Mouse (Mus musculus) R1 (cell line): ENCODE measurements around the gene Snx33.

Experiments
- DNase-seq: peaks from one replicate; pipeline ENCODE4 v3.0.0-alpha.2; 2018; ENCODE audit warnings: low read depth, low spot score

Gene Snx33

GRCm38 (mm10) chr9:56890522-56891250 is 37.5 kb downstream of the Snx33 start:
- DNase-seq = no peak

- peak; percentile 90 for DNase-seq
Measured at GRCm38 (mm10) chr9:56889817-56890216, 38.4 kb downstream of the Snx33 start.

DNA sequence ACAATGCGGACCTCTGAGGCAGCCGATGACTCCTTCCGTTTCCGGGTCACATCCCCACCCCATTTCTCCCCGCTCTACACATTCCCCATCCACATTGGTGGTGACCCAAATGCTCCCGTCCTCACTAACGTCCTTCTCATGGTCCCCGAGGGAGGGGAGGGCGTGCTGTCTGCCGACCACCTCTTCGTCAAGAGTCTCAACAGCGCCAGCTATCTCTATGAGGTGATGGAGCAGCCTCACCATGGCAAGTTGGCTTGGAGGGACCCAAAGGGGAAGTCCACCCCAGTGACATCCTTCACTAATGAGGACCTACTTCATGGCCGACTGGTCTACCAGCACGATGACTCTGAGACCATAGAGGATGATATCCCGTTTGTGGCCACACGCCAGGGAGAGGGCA is 40.6 kb downstream of the Snx33 start:
- no peak for DNase-seq

DNA sequence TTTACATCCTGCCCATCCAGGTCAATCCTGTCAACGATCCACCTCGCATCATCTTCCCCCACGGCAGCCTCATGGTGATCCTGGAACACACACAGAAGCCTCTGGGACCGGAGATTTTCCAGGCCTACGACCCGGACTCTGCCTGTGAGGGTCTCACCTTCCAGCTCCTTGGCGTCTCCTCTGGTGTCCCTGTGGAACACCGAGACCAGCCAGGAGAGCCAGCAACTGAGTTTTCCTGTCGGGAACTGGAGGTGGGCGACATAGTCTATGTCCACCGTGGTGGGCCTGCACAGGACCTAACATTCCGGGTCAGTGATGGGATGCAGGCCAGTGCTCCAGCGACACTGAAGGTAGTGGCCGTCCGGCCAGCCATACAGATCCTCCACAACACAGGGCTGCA is 41.6 kb downstream of the Snx33 start:
- DNase-seq = no peak

DNA sequence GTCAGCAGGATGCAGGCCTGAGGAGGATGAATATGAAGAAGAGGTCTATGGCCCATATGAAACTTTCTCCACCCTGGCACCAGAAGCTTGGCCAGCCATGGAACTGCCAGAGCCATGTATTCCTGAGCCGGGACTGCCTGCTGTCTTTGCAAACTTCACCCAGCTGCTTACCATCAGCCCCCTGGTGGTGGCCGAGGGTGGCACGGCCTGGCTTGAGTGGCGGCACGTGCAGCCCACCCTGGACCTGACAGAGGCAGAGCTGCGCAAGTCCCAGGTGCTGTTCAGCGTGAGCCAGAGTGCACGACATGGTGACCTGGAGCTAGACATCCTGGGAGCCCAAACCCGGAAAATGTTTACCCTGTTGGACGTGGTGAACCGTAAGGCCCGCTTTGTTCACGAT is 42.1 kb downstream of the Snx33 start:
- peak; percentile 51 for DNase-seq

GRCm38 (mm10) chr9:56884328-56884727 is 43.8 kb downstream of the Snx33 start:
- DNase-seq = no peak

DNA sequence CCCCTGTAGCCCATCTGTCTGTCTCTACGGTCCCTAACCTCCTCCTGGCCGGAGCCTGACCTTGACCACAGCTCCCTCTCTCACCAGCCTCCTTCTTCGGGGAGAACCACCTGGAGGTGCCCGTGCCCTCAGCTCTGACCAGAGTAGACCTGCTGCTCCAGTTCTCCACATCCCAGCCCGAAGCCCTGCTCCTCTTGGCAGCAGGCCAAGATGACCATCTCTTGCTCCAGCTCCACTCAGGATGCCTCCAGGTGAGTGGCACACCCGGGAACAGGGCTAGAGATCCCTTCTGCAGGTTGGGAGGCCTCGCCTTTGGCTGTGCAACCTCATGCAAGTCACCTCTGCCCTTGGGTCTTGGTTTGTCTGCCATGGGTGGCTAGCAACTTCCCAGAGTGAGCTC is 44.7 kb downstream of the Snx33 start:
- DNase-seq = no peak

GRCm38 (mm10) chr9:56882818-56883217 is 45.4 kb downstream of the Snx33 start:
- DNase-seq = no peak

DNA sequence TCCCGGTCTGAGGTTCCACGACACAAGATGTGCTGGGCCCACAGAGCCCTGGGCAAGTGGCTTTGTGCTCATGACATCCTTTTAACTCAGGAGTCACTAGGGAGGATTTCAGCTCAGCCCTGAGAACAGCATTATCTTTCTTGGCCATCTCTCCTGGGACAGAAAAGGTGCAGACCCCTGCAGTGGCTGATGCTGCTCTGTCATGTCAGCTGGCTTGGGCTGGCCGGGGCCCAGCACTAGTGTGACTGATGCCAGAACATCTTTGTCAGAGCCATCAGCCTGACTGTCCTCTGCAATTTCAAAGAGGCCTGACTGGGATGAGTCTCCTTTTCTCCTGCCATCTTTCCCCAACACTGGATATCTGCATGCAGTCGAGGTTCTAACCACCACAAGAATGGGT is 45.9 kb downstream of the Snx33 start:
- no peak for DNase-seq

DNA sequence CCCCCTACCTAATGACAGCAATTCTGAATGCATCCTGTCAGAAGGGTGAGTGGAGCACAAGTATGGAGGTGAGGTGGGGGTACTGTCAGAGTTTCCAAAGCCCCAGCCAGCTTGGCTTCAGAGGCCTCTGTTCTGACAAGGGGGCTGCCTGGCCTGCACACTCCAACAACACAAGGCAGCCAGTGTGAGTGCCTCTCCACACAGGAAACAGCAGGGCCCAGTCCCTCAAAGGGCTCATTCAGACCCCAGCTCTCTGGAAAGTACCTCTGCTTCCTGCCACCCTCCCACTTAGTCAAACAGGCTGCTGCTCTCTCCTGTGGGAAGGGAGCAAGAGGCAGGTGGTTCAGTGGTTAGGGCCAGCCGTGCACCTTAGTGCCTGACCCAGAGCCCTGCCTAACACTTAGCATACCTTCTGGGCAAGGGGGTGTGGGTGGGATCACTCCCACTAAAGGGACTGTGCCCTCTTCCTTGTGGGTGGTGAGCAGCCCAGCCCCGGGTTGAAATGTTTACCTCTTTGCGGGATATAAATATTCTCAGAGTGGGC is 46.6 kb downstream of the Snx33 start:
- no peak for DNase-seq

DNA sequence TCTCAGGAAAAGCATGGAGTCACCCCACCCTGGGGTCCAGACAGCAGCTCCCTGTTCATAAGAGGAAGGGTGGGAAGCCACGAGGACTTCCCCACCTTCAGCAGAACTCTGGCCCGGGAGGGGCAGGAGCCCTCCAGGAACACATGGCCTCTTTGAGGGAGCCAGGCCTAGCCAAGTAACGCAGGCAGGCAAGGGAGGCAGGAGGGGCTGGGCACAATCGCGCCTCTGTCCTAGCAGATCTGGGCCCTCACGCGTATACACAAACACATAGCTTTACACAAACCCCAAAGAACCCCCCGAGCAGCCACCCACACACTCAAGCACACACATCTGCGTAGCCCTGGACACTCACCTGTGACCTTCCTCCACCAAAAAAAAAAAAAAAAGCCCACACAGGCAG is 47.4 kb downstream of the Snx33 start:
- no peak for DNase-seq

- DNase-seq = peak; percentile 23
Measured at GRCm38 (mm10) chr9:56877284-56877683, 50.9 kb downstream of the Snx33 start.

- no peak for DNase-seq
Measured at GRCm38 (mm10) chr9:56876784-56877183, 51.4 kb downstream of the Snx33 start.

DNA sequence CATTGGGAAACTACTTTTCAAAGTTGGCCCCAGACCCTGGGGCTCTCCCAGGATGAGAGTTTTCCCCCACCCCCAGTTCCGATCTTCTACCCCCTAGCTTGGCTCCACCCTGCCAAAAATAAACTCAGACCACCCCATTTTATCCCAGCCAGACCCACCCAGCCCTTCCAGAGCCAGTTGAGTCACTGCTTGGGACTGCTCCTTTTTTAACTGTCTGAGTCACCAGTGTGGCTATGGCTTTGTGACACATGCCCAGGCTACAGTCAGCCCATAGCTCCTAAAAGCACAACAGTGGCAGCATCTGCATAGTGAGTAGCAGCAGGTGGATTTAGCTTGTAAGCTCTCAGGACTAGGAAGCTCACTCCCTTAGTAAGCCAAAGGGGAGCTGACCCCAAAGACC is 55.1 kb downstream of the Snx33 start:
- no peak for DNase-seq

- no peak for DNase-seq
Measured at GRCm38 (mm10) chr9:56872105-56872903, 55.9 kb downstream of the Snx33 start.

DNA sequence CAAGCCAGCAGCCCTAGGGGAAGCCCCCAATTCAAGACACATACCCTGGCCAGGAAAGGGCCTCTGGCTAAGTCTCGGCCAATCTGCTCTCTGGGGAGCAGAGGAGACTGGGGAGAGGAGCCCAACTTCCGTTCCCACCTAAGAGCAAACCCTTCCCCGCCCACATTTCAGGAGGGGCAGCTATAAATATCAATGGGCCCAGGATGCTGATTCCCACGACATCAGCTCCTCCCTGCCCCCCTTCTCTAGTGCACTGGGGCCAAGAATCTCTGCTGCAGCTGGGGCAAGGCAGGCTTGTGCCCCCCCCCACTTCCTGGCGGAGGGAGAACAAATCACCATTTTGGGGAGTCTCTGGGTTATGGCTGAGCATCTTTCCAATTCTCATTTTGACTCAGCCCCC is 57.0 kb downstream of the Snx33 start:
- DNase-seq = peak; percentile 41

DNA sequence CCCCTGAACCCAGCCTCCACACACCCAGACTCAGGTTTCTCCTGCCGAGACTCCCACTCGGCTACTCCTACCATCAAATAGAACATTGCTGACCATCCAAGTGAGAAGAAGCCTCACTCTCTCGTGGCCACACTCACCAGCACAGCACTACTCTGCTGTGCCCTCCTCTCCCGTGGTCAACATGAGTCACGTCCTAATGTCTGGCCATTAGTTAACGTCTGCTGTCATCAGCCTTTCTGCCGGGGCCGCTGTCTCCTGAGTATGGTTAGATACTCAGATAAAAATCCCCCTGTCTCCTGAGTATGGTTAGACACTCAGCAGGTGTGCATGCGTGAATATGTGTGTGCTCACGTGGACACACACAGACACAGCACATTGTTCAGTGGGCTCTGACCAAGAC is 57.4 kb downstream of the Snx33 start:
- DNase-seq = no peak

- DNase-seq = no peak
Measured at GRCm38 (mm10) chr9:56869552-56869951, 58.6 kb downstream of the Snx33 start.

- DNase-seq = no peak
Measured at GRCm38 (mm10) chr9:56868292-56868691, 59.9 kb downstream of the Snx33 start.
